Comparison of ENCODE assay signal across 15 mouse cellular contexts in genomic region chr5:131280349-131280748, GRCm38 (mm10). TPM values are rescaled to one million over a fixed set of nuclear protein-coding genes. Genes with fewer than 3 reads are reported as not detected.
DNase-seq lines count a peak whose midpoint lies in the region; ATAC-seq and TF ChIP-seq lines count a peak whose summit lies in the region.
"Had no signal": no experiment of that assay in that cellular context is flagged by ENCODE, and none has a peak within 500 bp of the region (broad histone marks: within the 10 kb centered on the region; RNA-seq: fewer than 3 reads in every experiment).

No protein-coding gene starts in this region.

- no peak for ATAC-seq in forebrain, embryonic 15.5 days (replicated peaks)
- no peak for ATAC-seq in forebrain, embryonic 12.5 days (ENCODE audit: low FRiP score)
- no peak for ATAC-seq in neural tube, embryonic 15.5 days (ENCODE audit: low FRiP score)

- peak; percentile 13 for DNase-seq in left cerebral cortex, postnatal 4 days
- DNase-seq in left cerebral cortex, adult 8-10 months (ENCODE audit: low spot score in 2 of 2): no peak
- DNase-seq in ES-CJ7 (ENCODE audit: low read depth, low spot score): peak; percentile 42
- DNase-seq in thymus, postnatal 25 days: no peak
- no peak for DNase-seq in thymus, adult 2 months
- DNase-seq: adrenal gland, postnatal 14 days; B cell, adult 2 months; layer of hippocampus, adult 9-11 months had no signal

- no peak for TF ChIP-seq CTCF in thymus, adult 2 months (IDR thresholded peaks at IDR 0.05; ENCODE audit: borderline replicate concordance, control insufficient read depth, extremely low read depth, insufficient read depth, low read length, poor library complexity)

- no peaks in the 10 kb centered on the region for H3K9me3 ChIP-seq in forebrain, embryonic 15.5 days
- no peaks in the 10 kb centered on the region for H3K9me3 ChIP-seq in forebrain, embryonic 12.5 days
- no peaks in the 10 kb centered on the region for H3K9me3 ChIP-seq in neural tube, embryonic 15.5 days (replicated peaks)
- H3K9me3 ChIP-seq: hindbrain, embryonic 10.5 days; midbrain, embryonic 12.5 days had no signal

- peak overlapping the region; percentile 37; the same call in 1 of the 2 replicates for H3K27ac ChIP-seq in forebrain, embryonic 15.5 days (replicated peaks)
- no peak overlapping the region for H3K27ac ChIP-seq in forebrain, embryonic 12.5 days
- peak overlapping the region; percentile 30; the same call in 1 of the 2 replicates for H3K27ac ChIP-seq in neural tube, embryonic 15.5 days (replicated peaks)
- no peak overlapping the region for H3K27ac ChIP-seq in thymus, adult 2 months (ENCODE audit: control insufficient read depth, insufficient read depth, low read length)
- H3K27ac ChIP-seq: hindbrain, embryonic 10.5 days; limb, embryonic 13.5 days; midbrain, embryonic 12.5 days had no signal

- H3K36me3 ChIP-seq in forebrain, embryonic 15.5 days: no peaks in the 10 kb centered on the region
- H3K36me3 ChIP-seq in forebrain, embryonic 12.5 days (replicated peaks): no peaks in the 10 kb centered on the region
- no peaks in the 10 kb centered on the region for H3K36me3 ChIP-seq in neural tube, embryonic 15.5 days
- H3K36me3 ChIP-seq in thymus, adult 2 months (ENCODE audit: control insufficient read depth, insufficient read depth, low read length): no peaks in the 10 kb centered on the region
- H3K36me3 ChIP-seq: hindbrain, embryonic 10.5 days; limb, embryonic 13.5 days; midbrain, embryonic 12.5 days had no signal

- 49% methylated on average over 2 of the region's 2 CpGs for WGBS in forebrain, embryonic 15.5 days
- 51% methylated on average over 2 of the region's 2 CpGs for WGBS in forebrain, embryonic 12.5 days
- WGBS in neural tube, embryonic 15.5 days: 54% methylated on average over 2 of the region's 2 CpGs
- WGBS in thymus, adult 2 months: 50% methylated on average over 2 of the region's 2 CpGs

- H3K9ac ChIP-seq in forebrain, embryonic 15.5 days (replicated peaks): no peak overlapping the region
- no peak overlapping the region for H3K9ac ChIP-seq in forebrain, embryonic 12.5 days
- H3K9ac ChIP-seq in neural tube, embryonic 15.5 days (replicated peaks): no peak overlapping the region
- H3K9ac ChIP-seq: limb, embryonic 13.5 days; midbrain, embryonic 12.5 days had no signal

- H3K27me3 ChIP-seq in forebrain, embryonic 15.5 days: no peaks in the 10 kb centered on the region
- no peaks in the 10 kb centered on the region for H3K27me3 ChIP-seq in forebrain, embryonic 12.5 days
- no peaks in the 10 kb centered on the region for H3K27me3 ChIP-seq in neural tube, embryonic 15.5 days (replicated peaks)
- H3K27me3 ChIP-seq in thymus, adult 2 months (ENCODE audit: control insufficient read depth, insufficient read depth, low read length): no peaks in the 10 kb centered on the region
- H3K27me3 ChIP-seq: limb, embryonic 13.5 days; midbrain, embryonic 12.5 days had no signal

- H3K4me2 ChIP-seq in forebrain, embryonic 15.5 days (replicated peaks): no peak overlapping the region
- H3K4me2 ChIP-seq in forebrain, embryonic 12.5 days: no peak overlapping the region
- H3K4me2 ChIP-seq in neural tube, embryonic 15.5 days: no peak overlapping the region
- H3K4me2 ChIP-seq: heart, embryonic 11.5 days; limb, embryonic 13.5 days; midbrain, embryonic 12.5 days had no signal

- TF ChIP-seq POLR2A in thymus, adult 2 months (IDR thresholded peaks at IDR 0.05; ENCODE audit: control insufficient read depth, extremely low read depth, insufficient read depth, low read length, poor library complexity): no peak

- peaks cover 20% of the 10 kb centered on the region for H3K4me1 ChIP-seq in forebrain, embryonic 15.5 days
- H3K4me1 ChIP-seq in forebrain, embryonic 12.5 days: no peaks in the 10 kb centered on the region
- peaks cover 10% of the 10 kb centered on the region; the same call in 1 of the 2 replicates for H3K4me1 ChIP-seq in neural tube, embryonic 15.5 days
- H3K4me1 ChIP-seq in thymus, adult 2 months (replicated peaks; ENCODE audit: control insufficient read depth, insufficient read depth, low read length): no peaks in the 10 kb centered on the region
- H3K4me1 ChIP-seq: hindbrain, embryonic 10.5 days; limb, embryonic 13.5 days; midbrain, embryonic 12.5 days had no signal

- intact Hi-C loops in left cerebral cortex, postnatal 4 days (cut with DNase I): no loop called here

- no peak overlapping the region for H3K4me3 ChIP-seq in forebrain, embryonic 15.5 days
- no peak overlapping the region for H3K4me3 ChIP-seq in forebrain, embryonic 12.5 days (replicated peaks)
- no peak overlapping the region for H3K4me3 ChIP-seq in neural tube, embryonic 15.5 days (replicated peaks)
- H3K4me3 ChIP-seq in thymus, adult 2 months (ENCODE audit: control insufficient read depth, insufficient read depth, low read length): no peak overlapping the region
- H3K4me3 ChIP-seq: hindbrain, embryonic 10.5 days; limb, embryonic 13.5 days; midbrain, embryonic 12.5 days had no signal

RNA-seq across cellular contexts. Expression of gene Galnt17, which starts 27.9 kb away (rescaled TPM):
- 10.0 and 10.9 TPM in 2 replicates for polyA plus RNA-seq in forebrain, embryonic 15.5 days (2015; fragmentation: Nextera tagmentation; extraction: Ambion mirVana)
- 2.6 and 3.5 TPM in 2 replicates for polyA plus RNA-seq in forebrain, embryonic 12.5 days (2016; fragmentation: Nextera tagmentation; extraction: Ambion mirVana)
- total RNA-seq in left cerebral cortex, postnatal 4 days (2021): 10 to 100 TPM; 26.8 to 28.9 TPM
- 10 to 100 TPM; 33.1 to 35.1 (median 33.9) TPM for total RNA-seq in left cerebral cortex, adult 8-10 months (2022)
- 9.0 and 10.5 TPM in 2 replicates for polyA plus RNA-seq in neural tube, embryonic 15.5 days (2015; fragmentation: Nextera tagmentation; extraction: Ambion mirVana)
- 2.0 and 2.3 TPM in 2 replicates for polyA plus RNA-seq in thymus, adult 2 months (2012; rRNA removed)

Comparison
In these comparisons a context has a peak if more than half of its experiments do, and no peak if none do; other contexts are left out.
1. H3K27ac ChIP-seq: peak in forebrain, embryonic 15.5 days (single experiment) and neural tube, embryonic 15.5 days (single experiment); none in forebrain, embryonic 12.5 days (single experiment) and thymus, adult 2 months (single experiment).
2. DNase-seq: peak in left cerebral cortex, postnatal 4 days (single experiment) and ES-CJ7 (single experiment); none in left cerebral cortex, adult 8-10 months (0 of 2), thymus, postnatal 25 days (single experiment) and thymus, adult 2 months (single experiment).